Mouse (Mus musculus): Measurements from ENCODE around the gene Muc13.

Gene Muc13

DNA sequence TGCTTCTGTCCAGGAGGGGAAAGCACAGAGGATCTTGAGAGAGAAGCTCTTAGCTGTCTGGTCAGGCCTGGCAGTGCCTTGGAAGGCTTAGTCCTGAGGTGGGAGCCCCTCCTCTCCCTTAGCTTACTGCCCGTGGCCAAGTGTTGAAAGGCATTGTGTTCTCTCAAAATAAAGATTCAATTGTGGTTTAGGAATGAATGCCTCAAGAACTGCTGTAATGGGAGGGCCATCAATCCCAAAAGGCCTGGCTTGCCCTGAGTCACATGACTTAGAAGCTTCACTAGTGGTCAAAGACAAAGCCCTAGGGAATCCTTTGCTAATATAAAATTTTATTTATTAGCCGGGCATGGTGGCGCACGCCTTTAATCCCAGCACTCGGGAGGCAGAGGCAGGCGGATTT lies 30.8 kb downstream of the Muc13 start:
- no peak for DNase-seq (ENCODE audit: low spot score in 2 of 2)

DNA sequence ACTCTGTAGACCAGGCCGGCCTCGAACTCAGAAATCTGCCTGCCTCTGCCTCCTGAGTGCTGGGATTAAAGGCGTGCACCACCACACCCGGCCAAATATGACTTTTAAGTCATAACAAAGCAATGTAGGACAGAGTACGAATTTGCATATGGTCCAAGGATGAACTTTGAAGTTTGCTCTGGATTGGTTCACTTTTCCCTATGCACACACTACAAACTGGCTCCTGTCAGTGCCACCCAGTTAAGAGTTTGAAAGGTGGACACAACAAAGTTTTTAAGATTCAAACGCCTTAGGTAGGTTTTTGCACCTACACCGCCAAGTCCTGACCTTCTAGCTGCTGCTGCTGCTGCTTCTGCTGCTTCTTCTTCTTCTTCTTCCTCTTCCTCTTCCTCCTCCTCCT lies 34.7 kb downstream of the Muc13 start:
- DNase-seq (ENCODE audit: low spot score in 2 of 2): no peak

DNA sequence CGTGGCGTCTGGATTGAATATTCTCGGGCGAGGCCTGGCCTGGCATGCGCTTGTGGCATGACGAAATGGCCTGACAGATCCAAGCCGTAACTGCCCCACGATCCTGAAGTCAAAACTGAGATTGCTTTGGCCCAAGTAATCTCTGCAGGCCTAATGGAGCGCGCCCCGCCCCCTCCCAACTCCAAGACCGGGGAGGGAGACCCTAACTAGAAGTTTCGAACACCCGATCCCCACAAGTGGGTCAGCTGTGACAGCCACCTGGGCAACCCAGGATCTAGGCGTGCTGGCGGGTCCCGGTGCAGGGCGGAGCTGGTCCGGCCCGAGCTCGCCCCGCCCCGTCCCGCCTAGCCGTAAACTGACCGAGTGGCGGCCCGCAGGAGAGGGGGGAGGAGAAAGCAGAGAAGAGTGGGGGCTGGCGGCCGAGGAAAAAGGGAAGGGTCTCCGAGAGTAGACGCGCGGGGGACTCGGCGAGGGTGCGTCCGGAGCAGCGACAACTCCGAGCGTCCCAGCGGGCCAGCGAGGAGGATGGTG lies 35.5 kb downstream of the Muc13 start, which contains the start of gene Itgb5:
Itgb5 (plus strand) TSS at position 365 of the 531 bp plus-strand sequence.
- peak in 1 of 2 experiments; percentile 28 for DNase-seq (ENCODE audit: low spot score in 2 of 2)

DNA sequence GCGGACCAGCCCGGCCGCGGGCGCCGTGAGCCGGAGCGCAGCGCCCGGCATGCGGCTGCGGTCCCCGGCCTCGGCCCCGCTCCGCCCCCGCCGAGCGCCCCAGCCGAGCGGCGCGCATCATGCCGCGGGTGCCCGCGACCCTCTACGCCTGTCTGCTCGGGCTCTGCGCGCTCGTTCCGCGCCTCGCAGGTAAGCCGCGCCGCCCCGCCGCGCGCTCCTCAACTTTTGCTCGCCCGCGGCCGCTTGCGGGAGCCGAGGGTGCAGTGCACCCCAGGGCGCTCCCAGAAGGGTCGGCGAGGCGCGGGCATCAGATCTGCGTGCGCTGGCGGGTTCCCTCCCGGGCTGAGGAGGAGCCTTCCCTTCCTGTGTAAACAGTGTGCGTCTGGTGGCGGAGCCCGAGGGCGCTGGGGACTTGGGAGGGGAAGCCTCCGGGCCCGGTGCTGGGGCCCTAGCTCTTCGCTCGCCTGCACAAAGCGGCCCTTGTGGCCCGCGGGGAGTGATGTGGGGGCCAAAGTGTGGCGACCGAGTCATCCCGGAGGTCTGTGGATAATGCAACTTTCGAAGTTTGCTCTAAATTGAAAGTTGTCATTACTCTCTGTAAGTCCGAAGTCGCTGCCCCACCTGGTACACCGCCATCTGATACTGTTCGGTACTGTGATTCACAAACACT lies 36.1 kb downstream of the Muc13 start:
- peak in 1 of 2 experiments; percentile 15 for DNase-seq (ENCODE audit: low spot score in 2 of 2)

DNA sequence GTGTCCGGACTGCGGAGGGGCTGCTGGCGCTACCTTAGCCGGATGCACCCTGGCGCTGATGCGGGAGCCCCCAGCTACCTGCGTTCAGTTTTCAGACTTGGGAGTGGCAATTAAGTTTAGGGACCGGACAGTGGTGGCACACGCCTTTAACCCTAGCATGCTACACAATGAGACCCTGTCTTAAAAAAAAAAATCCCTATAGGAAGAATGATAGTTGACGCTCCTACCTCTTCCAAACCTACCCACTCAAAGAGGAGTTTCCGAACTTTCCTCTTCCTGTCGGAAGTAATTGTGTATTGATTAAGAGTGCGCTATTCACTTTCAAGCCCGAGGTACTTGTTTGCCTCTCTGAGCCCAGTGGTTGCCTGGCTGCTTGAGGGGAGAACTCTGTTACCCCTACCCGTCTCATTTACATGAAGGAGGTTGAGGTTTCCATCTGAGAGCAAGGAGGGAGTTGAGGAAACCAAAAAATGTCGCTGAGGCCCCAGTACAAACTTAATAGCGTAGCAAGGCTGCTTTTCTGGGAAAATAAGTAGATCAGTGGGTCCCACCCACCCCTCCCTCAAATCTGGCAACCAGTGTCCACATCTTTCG lies 36.8 kb downstream of the Muc13 start:
- no peak for DNase-seq (ENCODE audit: low spot score in 2 of 2)

DNA sequence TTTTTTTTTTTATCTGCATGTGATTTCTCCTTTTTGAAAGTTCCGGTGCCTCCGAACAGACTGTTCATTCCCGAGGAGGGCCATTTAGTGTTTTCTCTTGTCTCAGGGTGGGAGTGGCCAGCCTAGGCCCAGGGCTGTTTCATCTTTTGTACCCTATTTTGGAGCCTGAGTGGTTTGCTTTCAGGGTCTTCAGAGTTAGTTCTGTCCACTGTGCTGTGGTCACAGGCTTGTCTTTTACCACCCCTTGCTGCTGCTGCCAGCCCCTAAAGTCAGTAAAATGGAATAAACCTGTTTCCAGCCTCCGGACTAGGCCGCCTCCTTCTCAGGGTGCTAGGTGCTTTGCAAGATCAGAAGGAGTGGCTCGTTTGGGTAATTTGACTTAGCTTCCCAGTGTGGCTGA lies 38.2 kb downstream of the Muc13 start:
- DNase-seq (ENCODE audit: low spot score in 2 of 2): no peak

DNA sequence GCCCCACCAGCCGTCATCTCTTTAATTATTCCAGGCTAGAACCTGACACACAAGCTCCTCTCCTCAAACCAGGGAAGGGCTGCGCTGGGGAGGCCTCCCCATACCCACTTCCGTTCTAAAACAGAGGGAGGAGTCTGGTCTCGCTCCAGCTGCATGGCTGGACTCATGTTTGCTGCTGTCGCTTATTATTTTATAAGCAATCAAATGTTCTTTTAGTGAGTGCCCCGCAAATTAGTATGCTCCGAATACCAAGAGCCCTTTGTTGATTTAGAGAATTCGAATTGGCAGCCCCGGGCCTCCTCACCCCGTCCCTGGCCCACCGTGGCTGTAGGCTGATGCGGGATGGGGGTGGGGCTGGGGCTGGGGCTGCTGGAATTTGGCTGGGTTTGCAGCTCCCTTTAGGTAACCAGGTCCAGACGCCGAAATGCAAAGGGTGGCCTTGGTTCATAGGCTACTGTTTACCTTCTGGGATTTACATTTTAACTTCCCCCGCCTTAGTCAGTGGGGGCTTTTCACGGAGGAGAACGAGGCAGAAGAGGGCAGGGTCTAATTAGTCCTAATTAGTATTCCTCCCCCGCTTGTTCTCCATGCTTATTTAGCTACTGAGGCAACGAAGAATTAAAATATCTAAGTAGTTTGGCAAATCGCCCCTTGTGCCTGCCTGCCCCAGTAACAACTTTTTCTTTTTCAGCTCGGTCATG lies 39.0 kb downstream of the Muc13 start:
- DNase-seq (ENCODE audit: low spot score in 2 of 2): no peak

DNA sequence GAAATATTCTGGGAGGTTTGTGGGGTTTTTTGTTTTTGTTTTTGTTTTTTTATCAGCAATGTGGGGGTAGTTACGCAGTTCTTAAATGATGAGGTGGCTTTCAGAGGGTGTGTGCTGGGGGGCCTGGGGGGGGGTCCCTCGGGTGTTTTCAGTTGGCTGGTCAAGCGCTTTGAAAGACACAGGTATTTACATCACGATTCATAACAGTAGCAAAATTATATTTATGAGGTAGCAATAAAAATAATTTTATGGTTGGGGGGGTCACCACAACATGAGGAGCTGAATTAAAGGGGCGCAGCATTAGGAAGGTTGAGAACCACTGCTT lies 39.6 kb downstream of the Muc13 start:
- no peak for DNase-seq (ENCODE audit: low spot score in 2 of 2)

DNA sequence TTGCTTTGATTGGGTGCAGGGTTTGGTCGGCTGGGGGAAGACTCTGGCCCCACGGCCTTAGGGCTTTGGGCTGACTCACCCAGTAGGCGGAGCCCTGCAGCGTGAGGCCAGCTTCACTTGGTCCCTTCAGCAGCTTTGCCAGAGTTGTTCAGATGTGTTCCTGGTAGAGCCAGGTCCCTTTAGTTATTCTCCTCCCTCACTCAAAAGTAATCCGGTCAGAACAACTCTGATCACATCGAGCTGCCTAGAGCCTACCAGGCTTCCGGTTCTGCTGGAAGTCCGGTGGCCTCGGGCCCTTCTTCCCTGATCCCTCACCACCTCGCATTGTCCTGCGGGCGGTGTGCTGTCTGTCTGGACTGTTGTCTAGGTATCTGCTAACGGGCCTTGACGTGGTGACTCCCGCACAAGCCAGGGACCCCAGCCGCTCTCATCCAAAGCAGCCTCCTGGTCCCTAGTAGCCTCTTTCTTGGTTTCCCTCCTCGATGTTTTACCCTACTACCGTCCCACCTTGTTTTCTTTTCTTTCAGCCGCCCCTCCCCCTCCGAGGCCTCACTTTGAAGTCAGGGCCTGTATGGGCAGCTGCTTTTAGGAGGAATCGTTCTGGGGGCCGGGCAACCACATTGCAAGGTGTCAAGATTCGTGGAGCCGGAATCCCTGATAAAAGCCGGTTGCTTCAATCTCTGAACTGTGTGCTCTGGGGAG lies 40.1 kb downstream of the Muc13 start:
- DNase-seq (ENCODE audit: low spot score in 2 of 2): no peak

DNA sequence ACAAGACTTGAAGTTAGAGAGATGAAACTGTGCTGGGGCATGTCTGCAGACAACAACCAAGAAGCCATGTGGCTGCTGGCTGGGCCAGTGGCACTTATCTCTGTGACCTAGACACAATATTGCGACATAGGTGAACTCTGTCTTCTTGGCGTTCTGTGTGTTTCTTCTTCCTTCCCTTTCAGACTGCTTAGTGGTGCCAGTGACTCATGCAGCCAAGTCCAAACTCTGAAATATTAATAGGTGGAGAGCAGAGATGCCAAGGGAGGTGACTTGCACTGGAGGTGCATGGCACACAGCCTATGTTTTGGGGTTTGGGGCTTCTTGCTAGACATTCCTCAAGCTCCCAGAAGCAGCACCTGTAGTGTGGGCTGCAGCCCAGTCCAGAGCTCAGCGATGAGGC lies 42.8 kb downstream of the Muc13 start:
- DNase-seq (ENCODE audit: low spot score in 2 of 2): no peak

DNA sequence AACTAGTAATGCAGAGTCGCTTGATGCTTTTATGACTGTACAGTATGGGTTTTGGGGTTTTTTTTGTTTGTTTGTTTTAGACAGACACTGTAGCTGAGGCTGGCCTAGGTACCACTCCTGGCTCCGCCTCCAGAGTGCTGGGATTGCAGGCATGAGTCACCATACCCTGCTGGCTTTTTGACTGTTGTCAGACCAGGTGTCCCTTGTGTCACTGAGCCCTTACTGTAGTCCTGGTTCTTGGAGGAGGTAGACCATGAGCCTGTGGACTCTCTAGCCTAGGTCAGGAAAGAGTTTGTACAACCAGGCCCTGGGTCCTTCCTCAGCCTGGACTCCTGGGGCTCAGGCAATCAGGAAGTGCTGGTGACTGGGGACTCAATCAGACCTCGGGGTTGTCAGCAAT lies 43.4 kb downstream of the Muc13 start:
- DNase-seq (ENCODE audit: low spot score in 2 of 2): no peak

DNA sequence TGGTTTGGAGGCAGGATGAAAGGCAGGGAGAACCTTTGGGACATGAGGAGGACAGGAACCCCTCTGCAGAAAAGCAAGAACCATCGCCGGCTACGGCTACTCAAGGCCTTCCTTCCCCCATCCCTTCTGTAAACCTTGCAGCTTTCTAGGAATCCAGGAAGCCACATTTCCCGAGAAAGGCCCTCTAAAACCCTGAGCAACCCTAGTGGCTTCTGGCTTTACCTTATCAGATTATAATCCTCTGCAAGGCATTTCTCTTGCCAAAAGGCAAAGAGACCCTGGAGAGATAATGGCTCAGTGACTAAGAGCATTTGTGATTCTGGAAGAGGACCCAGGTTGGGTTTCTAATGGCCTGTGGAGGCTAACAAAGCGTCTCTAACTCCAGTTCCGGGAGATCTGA lies 46.8 kb downstream of the Muc13 start:
- DNase-seq (ENCODE audit: low spot score in 2 of 2): no peak

DNA sequence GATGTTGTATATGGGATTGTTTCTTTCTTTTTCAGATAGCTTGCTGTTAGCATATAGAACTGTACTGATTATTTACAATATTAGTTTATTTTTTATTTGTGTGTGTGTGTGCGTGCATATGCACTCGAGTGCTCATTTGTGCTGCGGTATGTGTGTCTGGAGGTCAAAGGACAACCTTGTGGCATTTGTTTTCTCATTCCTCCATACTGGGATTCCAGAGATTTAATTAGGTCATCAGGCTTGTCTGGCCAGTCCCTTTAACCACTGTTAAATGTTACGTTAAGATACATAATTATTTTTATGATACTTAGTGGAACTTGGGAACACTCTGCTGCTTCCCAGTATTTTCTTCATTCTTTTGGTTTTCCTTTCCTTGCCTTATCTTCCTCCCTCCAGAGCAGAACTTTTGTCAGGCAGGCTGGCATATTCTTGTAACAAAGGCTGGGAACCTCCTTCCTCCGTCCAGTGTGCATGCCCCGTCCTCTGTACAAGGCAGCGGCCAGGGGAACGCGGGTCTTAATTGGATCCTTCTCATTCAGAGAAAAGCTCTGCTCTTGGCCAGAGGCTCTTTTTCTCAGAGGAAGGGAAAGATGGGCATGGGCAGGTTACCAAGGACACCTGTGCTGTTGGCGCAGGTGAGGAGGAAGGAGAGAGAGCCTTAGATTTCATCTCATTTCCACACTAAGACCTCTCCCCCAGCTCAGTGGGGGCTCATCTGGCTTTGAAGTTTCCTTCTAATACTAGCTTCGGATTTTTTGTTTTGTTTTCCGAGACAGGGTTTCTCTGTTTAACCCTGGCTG lies 48.4 kb downstream of the Muc13 start:
- no peak for DNase-seq (ENCODE audit: low spot score in 2 of 2)

DNA sequence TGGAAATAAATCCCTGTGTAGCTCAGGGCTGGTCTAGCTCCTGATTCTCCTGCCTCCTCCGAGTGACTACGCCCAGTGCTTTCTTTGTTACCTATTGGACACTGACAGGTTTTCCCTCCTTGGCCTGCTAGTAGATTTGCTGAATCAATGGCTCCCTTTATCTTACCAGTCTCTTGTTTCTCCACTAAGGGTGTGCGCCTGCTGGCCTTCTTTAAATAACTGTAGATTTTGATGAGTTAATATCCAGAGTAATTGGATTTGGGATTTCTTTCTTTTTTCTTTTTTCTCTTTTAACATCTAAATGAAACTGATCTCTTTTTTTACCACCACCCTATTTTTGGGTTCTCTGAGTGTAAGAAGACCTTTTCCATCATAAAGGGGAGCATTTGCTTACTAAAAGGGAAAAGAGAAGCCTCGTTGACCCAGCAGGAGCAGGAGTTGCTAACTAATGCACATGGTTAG lies 50.3 kb downstream of the Muc13 start:
- no peak for DNase-seq (ENCODE audit: low spot score in 2 of 2)

DNA sequence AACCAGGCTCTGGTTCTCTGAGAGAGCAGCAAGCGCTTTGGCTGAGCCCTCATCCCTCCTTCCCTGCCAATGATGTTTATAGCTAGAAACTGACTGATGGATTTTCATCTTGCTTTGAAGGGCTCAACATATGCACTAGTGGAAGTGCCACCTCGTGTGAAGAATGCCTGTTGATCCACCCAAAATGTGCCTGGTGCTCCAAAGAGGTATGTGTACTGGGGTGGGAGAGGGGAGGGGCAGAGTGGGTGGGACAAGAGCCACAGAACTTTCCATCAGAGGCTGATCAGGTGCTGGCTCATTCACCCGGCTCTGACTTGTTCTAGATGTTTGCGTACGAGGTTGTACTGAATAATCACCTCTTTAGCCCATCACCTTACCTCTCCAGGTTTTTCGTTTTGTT lies 51.0 kb downstream of the Muc13 start:
- DNase-seq (ENCODE audit: low spot score in 2 of 2): no peak

DNA sequence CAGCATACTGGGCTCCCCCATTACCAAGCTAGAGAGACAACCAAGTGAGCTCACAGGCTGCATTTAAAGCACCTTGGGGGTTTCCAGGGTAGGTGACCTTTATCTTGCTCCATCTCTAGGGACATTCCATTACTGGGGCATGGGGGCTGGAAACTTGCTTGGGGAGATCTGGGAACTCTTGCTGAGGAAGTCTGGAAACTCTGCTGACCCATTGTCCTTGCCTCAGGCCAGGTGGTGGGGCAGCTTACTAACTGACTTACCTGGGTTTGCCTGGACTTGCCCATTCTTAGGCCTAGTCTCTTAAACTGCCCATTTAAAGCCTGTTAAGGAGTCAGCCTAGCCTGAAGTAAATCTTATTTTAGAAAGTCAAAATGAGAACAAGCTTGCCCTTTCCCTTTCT lies 59.4 kb downstream of the Muc13 start:
- no peak for DNase-seq (ENCODE audit: low spot score in 2 of 2)

DNA sequence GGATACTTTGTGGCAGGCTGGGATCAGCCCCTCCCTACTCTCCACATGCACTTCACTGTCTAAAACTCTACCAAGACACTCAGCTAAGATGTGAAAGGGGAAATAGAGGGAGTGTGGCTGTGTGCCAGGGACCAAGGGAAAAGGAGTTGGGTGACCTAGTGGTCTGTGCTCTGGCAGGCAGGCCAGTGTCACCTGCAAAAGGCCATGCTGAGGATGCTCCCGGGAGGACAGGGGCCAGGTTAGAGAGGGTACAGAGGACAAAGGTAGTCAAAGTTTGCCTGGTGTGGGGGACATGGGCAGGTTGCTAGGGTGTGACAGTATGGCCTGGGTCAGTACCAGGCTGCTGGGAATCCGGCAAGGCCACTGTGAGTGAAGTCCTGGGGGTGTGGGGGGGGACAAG lies 64.9 kb downstream of the Muc13 start:
- DNase-seq (ENCODE audit: low spot score in 2 of 2): no peak

DNA sequence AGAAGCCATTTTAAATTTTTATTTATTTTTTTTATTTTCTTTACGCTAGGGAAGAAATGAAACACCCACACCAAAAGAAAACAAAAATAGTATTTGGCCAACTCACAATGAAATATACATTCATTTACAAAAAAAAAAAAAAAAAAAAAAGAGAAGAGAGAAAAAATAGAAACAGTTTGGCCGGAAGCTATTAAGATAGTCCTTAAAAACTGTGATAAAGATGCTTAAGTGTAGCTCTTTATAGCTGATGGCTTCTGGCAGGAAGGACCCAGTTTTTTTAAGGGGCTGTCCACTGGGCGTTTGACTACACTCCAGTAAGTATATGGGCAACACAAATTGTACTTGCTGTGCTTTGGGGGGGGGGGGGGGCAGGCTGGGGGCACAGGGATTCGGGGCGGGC lies 65.5 kb downstream of the Muc13 start:
- no peak for DNase-seq (ENCODE audit: low spot score in 2 of 2)

DNA sequence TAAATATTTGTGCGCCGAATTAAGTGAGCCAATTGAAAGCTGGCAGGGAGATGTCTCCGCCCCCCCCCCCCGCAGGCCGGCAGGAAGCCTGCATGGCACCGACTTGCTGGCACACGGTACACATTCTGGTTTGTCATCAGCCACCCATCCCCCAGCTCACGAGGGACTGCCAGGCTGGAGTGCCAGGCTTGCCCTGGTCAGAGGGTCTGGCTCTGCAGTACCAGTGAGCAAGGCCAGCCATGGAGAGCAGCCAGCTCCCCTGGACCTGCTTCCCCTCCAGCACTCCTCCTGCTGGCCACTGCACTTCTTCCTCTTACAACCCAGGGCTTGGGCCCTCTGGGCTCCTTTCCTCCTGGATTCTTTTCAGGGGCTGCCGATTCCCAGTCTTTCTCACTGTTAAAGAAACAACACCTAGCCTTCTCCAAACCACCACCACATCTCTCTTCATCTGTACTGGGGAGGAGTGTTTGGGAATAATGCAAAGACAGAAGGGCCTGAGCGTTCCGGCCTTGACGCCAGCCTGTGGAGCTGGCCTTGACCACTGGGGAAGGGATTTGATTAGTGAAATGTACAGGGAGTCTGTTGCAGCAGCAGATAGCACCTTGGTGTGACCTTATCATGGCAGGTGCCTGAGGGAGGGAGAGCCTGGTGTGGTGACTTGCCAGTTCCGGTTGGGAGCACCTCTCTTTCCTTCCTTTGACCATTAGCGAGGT lies 66.3 kb downstream of the Muc13 start:
- peak; percentile 48 to 83 for DNase-seq (ENCODE audit: low spot score in 2 of 2)

DNA sequence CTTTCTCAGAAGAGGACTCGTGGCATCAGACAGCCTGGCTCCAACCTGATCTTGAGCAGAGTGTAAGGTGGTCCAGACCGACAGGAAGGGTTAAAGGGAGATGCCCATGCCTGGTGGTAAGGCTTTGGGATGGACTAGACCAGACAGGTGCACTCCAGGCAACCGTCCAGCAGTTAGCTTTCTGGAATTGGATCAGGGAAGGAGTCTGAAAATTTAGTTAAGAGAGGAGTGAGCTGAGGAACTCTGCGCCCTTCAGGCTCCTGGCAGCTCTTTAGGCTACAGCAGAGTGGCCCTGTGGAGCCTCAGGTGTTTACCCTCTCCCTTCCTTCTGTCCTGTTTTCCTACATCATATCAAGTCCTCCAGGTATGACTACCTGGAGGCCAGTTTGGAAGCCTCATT lies 68.6 kb downstream of the Muc13 start:
- no peak for DNase-seq (ENCODE audit: low spot score in 2 of 2)

DNA sequence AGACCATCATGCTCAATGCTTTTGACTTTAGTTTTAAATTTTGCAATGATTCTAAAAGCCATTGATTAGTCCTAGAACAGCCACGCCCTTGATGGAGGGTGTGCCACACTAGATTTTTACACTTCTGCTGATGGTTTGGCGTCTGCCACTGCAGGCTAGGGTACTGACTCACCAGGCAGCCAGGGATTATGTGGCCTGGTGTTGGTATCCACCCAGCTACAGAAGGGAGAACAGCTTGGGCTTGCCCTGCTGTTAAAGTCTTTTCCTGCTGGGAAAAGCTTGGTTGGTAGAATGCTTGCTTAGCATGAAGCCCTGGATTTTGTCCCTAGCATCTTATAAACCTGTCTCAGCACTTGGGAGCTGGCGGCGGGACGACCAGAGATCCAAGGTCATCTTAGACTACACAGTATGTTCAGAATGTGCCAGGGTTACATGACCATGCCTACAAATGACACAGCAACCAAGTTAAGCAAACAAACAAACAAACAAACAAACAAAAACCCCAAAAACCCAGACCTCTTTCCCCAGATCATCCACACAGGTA lies 69.4 kb downstream of the Muc13 start:
- no peak for DNase-seq (ENCODE audit: low spot score in 2 of 2)

All from cerebellum, postnatal 4 days (tissue).